Mouse (Mus musculus): ENCODE data around the gene Alkal2. TPM values are rescaled to one million over a fixed set of nuclear protein-coding genes. Genes with fewer than 3 reads are reported as not detected.

Alkal2 gene
- total RNA-seq, 2 experiments from 2014 or later = not detected

- no peak for DNase-seq
Observed at GRCm38 (mm10) chr12:30928182-30928581, 44.1 kb downstream of the Alkal2 start.

DNA sequence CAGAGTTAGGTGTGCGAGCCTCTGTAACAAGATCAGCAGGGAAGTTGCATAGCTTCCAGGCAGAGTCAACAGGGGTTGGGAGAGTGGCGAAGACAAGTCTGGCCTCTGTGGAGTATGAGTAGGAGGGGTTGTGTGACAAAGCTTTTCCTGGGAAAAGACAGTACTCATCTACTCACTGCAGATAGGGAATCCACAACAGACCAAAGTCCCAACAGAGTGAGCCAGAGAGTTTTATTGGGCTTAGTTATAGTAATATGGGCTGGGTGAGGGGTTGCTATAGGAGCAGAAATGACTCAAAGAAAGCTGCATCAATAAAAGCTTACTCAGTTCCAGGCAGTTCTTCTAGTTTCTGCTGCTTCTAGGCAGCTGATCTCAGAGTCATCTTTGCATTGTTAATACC, 49.2 kb downstream of the Alkal2 start:
- no peak for DNase-seq

- DNase-seq = no peak
Observed at GRCm38 (mm10) chr12:30936899-30937298, 52.8 kb downstream of the Alkal2 start.

Other genes with a start within 250 kb of the Alkal2 start
- gene Acp1, start 27.3 kb downstream of the Alkal2 start, total RNA-seq (2021) = 10 to 100 TPM; 46.9 to 49.4 TPM
- gene Sh3yl1, start 27.3 kb downstream of the Alkal2 start, total RNA-seq (2021) = 1 to 10 TPM; 2.1 to 2.4 TPM
- gene Fam110c, start 189.5 kb downstream of the Alkal2 start, total RNA-seq (2021) = under 1 TPM; 0.79 to 0.81 TPM

All from heart, postnatal 4 days (tissue).